Mouse (Mus musculus): ENCODE measurements around the gene Nol6. TPM values are rescaled to one million over a fixed set of nuclear protein-coding genes. Genes with fewer than 3 reads are reported as not detected.

Nol6 gene
- polyA plus RNA-seq, 2 experiments: 8.5 to 9.5 TPM

- H3K9me3 ChIP-seq (ENCODE audit: control insufficient read depth, low read length): no peaks in the 10 kb centered on the region
- ATAC-seq (ENCODE audit: insufficient read depth): no peak
- H3K4me1 ChIP-seq (replicated peaks; ENCODE audit: control insufficient read depth in 2 of 2, insufficient read depth in 2 of 2, low read length in 1 of 2): no peaks in the 10 kb centered on the region
- 68% methylated on average over 14 of the region's 14 CpGs for WGBS (ENCODE audit: insufficient replicate concordance)
- no peak overlapping the region for H3K4me3 ChIP-seq (ENCODE audit: insufficient read depth in 1 of 2, low read depth in 2 of 2, low read length in 2 of 2)
- no peaks in the 10 kb centered on the region for H3K27me3 ChIP-seq (ENCODE audit: control insufficient read depth, insufficient read depth, low read length)
- TF ChIP-seq CTCF (IDR thresholded peaks at IDR 0.05; ENCODE audit: low read depth): no peak
- TF ChIP-seq EP300 (IDR thresholded peaks at IDR 0.05; ENCODE audit: low read depth): no peak
- no peak overlapping the region for H3K9ac ChIP-seq (replicated peaks)
- H3K27ac ChIP-seq: no peak overlapping the region
- DNase-seq (ENCODE audit: low read depth in 3 of 3, low spot score in 3 of 3): no peak
- no peaks in the 10 kb centered on the region for H3K36me3 ChIP-seq (replicated peaks; ENCODE audit: control insufficient read depth, insufficient read depth, low read depth)
- H3K4me2 ChIP-seq (ENCODE audit: low read depth): no peak overlapping the region
Observed at GRCm38 (mm10) chr4:41071500-41072429, 52.5 kb downstream of the Nol6 start.

- DNase-seq (ENCODE audit: low read depth in 3 of 3, low spot score in 3 of 3) (no peak), ATAC-seq (ENCODE audit: insufficient read depth) (no peak)
- 71% methylated on average over 4 of the region's 4 CpGs for WGBS (ENCODE audit: insufficient replicate concordance)
- TF ChIP-seq CTCF (IDR thresholded peaks at IDR 0.05; ENCODE audit: low read depth) (no peak), EP300 (IDR thresholded peaks at IDR 0.05; ENCODE audit: low read depth) (no peak)
- Histone ChIP-seq H3K9me3 (ENCODE audit: control insufficient read depth, low read length) (no peaks in the 10 kb centered on the region), H3K4me3 (ENCODE audit: insufficient read depth in 1 of 2, low read depth in 2 of 2, low read length in 2 of 2) (no peak overlapping the region), H3K36me3 (replicated peaks; ENCODE audit: control insufficient read depth, insufficient read depth, low read depth) (no peaks in the 10 kb centered on the region), H3K27me3 (ENCODE audit: control insufficient read depth, insufficient read depth, low read length) (no peaks in the 10 kb centered on the region), H3K27ac (no peak overlapping the region), H3K9ac (replicated peaks) (no peak overlapping the region), H3K4me2 (ENCODE audit: low read depth) (no peak overlapping the region), H3K4me1 (replicated peaks; ENCODE audit: control insufficient read depth in 2 of 2, insufficient read depth in 2 of 2, low read length in 1 of 2) (no peaks in the 10 kb centered on the region)
Observed at GRCm38 (mm10) chr4:41065196-41065595, 59.1 kb downstream of the Nol6 start.

Other genes starting within 250 kb of the Nol6 start
- gene Spink4, start 204.4 kb downstream of the Nol6 start, polyA plus RNA-seq (2012; rRNA removed): 0.42 and 0.58 TPM in 2 replicates
- 0.71 and 1.3 TPM in 2 replicates for gene Spink4, start 204.4 kb downstream of the Nol6 start, polyA plus RNA-seq (2014; fragmentation: Nextera tagmentation; extraction: Ambion mirVana)
- gene Bag1, start 176.2 kb downstream of the Nol6 start, polyA plus RNA-seq (2012; rRNA removed): 21.6 and 59.8 TPM in 2 replicates
- gene Bag1, start 176.2 kb downstream of the Nol6 start, polyA plus RNA-seq (2014; fragmentation: Nextera tagmentation; extraction: Ambion mirVana): 131 and 139 TPM in 2 replicates
- gene Chmp5, start 176.0 kb downstream of the Nol6 start, polyA plus RNA-seq (2012; rRNA removed): 12.6 and 24.5 TPM in 2 replicates
- gene Chmp5, start 176.0 kb downstream of the Nol6 start, polyA plus RNA-seq (2014; fragmentation: Nextera tagmentation; extraction: Ambion mirVana): 42.7 and 45.1 TPM in 2 replicates
- 16.7 and 22.1 TPM in 2 replicates for gene Nfx1, start 153.5 kb downstream of the Nol6 start, polyA plus RNA-seq (2012; rRNA removed)
- gene Nfx1, start 153.5 kb downstream of the Nol6 start, polyA plus RNA-seq (2014; fragmentation: Nextera tagmentation; extraction: Ambion mirVana): 27.1 and 27.2 TPM in 2 replicates
- 1.1 and 1.4 TPM in 2 replicates for gene Aqp7, start 76.3 kb downstream of the Nol6 start, polyA plus RNA-seq (2012; rRNA removed)
- 0.50 and 0.59 TPM in 2 replicates for gene Aqp7, start 76.3 kb downstream of the Nol6 start, polyA plus RNA-seq (2014; fragmentation: Nextera tagmentation; extraction: Ambion mirVana)
- 15.6 and 18.3 TPM in 2 replicates for gene Aqp3, start 26.3 kb downstream of the Nol6 start, polyA plus RNA-seq (2012; rRNA removed)
- 5.8 and 8.7 TPM in 2 replicates for gene Aqp3, start 26.3 kb downstream of the Nol6 start, polyA plus RNA-seq (2014; fragmentation: Nextera tagmentation; extraction: Ambion mirVana)
- 14.7 and 44.4 TPM in 2 replicates for gene Ube2r2, start 11.3 kb upstream of the Nol6 start, polyA plus RNA-seq (2012; rRNA removed)
- gene Ube2r2, start 11.3 kb upstream of the Nol6 start, polyA plus RNA-seq (2014; fragmentation: Nextera tagmentation; extraction: Ambion mirVana): 31.9 and 38.4 TPM in 2 replicates
- gene Ubap2, start 150.7 kb upstream of the Nol6 start, polyA plus RNA-seq (2012; rRNA removed): 17.7 and 18.9 TPM in 2 replicates
- 17.2 and 24.8 TPM in 2 replicates for gene Ubap2, start 150.7 kb upstream of the Nol6 start, polyA plus RNA-seq (2014; fragmentation: Nextera tagmentation; extraction: Ambion mirVana)
- gene Dcaf12, start 190.4 kb upstream of the Nol6 start, polyA plus RNA-seq (2012; rRNA removed): 26.2 and 30.8 TPM in 2 replicates
- gene Dcaf12, start 190.4 kb upstream of the Nol6 start, polyA plus RNA-seq (2014; fragmentation: Nextera tagmentation; extraction: Ambion mirVana): 47.3 and 52.4 TPM in 2 replicates
- 12.4 and 16.9 TPM in 2 replicates for gene Ubap1, start 224.5 kb upstream of the Nol6 start, polyA plus RNA-seq (2012; rRNA removed)
- 21.4 and 24.4 TPM in 2 replicates for gene Ubap1, start 224.5 kb upstream of the Nol6 start, polyA plus RNA-seq (2014; fragmentation: Nextera tagmentation; extraction: Ambion mirVana)